Mouse (Mus musculus) liver, adult 2 months (tissue): Measurements from ENCODE around the gene Olfr1358.

Experiments used
- CTCF ChIP-seq: fragments of 200-500 bp; IDR thresholded peaks from 2 replicates; pipeline ENCODE4 v1.5.1; 2011; ENCODE audit warnings: low read depth, low read length, control low read depth
- POLR2A ChIP-seq: fragments of 200-500 bp; IDR thresholded peaks from 2 replicates; pipeline ENCODE4 v1.6.1; 2011; ENCODE audit warnings: low read length, control low read depth; ENCODE audit not compliant: insufficient read depth; ENCODE audit errors: extremely low read depth

DNA sequence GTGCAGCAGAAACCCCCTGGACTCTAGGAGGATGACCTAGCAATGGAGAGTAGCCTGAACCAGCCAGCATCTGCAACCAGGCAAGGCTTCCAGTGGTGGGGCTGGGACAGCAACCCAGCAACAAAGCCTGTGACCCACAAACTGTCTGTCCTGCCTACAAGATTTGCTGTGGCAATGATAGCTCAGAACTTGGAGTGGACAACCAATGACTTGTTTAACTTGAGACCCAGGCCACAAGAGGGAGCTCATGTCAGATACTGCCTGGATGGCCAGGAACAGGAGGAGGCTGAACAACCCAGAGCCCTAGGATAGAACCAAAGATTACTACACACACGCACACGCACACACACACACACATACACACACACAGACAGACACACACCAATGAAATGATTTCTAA, 23.7 kb downstream of the Olfr1358 start:
- TF ChIP-seq CTCF (peak; percentile 39; the same call in 1 of the 2 replicates), POLR2A (no peak)
